Comparison of ENCODE assay signal across 8 mouse cellular contexts in genomic region chr2:26314281-26315071, GRCm38 (mm10). TPM values are rescaled to one million over a fixed set of nuclear protein-coding genes. Genes with fewer than 3 reads are reported as not detected.
DNase-seq lines count a peak whose midpoint lies in the region; ATAC-seq lines count a peak whose summit lies in the region.

No protein-coding gene starts in this region.

- H3K9ac ChIP-seq in embryonic facial prominence, embryonic 12.5 days, result peak overlapping the region; percentile 90
- H3K9ac ChIP-seq in kidney, embryonic 14.5 days (ENCODE audit: low read depth, low read length), result no peak overlapping the region; the same call in 1 of the 2 replicates
- H3K9ac ChIP-seq in stomach, embryonic 15.5 days, result no peak overlapping the region

- H3K36me3 ChIP-seq in embryonic facial prominence, embryonic 12.5 days, result no peaks in the 10 kb centered on the region
- peaks cover 9% of the 10 kb centered on the region; the same call in 1 of the 2 replicates for H3K36me3 ChIP-seq in heart, embryonic 10.5 days
- H3K36me3 ChIP-seq in kidney, embryonic 14.5 days (ENCODE audit: control insufficient read depth, insufficient read depth, low read length), result no peaks in the 10 kb centered on the region
- no peaks in the 10 kb centered on the region for H3K36me3 ChIP-seq in stomach, embryonic 15.5 days

- peak overlapping the region; percentile 88 for H3K4me2 ChIP-seq in embryonic facial prominence, embryonic 12.5 days (replicated peaks)
- peak overlapping the region; percentile 93 for H3K4me2 ChIP-seq in kidney, embryonic 14.5 days (replicated peaks; ENCODE audit: low read depth, low read length)
- H3K4me2 ChIP-seq in stomach, embryonic 15.5 days, result peak overlapping the region; percentile 83

- no peak for ATAC-seq in embryonic facial prominence, embryonic 12.5 days (ENCODE audit: insufficient number of reproducible peaks, insufficient read depth, low FRiP score, low TSS enrichment)
- peak; percentile 33 for ATAC-seq in kidney, embryonic 14.5 days (ENCODE audit: low FRiP score, low TSS enrichment)
- 0 out of 2 replicates have a peak, but pooled peaks have one; percentile 3 for ATAC-seq in stomach, embryonic 15.5 days (ENCODE audit: insufficient read depth, low FRiP score, low read depth)

- peak overlapping the region; percentile 76; the same call in 1 of the 2 replicates for H3K4me3 ChIP-seq in brown adipose tissue, adult 24 weeks (ENCODE audit: insufficient read depth, low read depth, low read length)
- H3K4me3 ChIP-seq in embryonic facial prominence, embryonic 12.5 days, result peak overlapping the region; percentile 67
- peak overlapping the region; percentile 85; the same call in 1 of the 2 replicates for H3K4me3 ChIP-seq in heart, embryonic 10.5 days
- H3K4me3 ChIP-seq in kidney, embryonic 14.5 days (ENCODE audit: low read length), result peak overlapping the region; percentile 92; the same call in 1 of the 2 replicates
- H3K4me3 ChIP-seq in stomach, embryonic 15.5 days (replicated peaks), result peak overlapping the region; percentile 88; the same call in 1 of the 2 replicates

- H3K9me3 ChIP-seq in embryonic facial prominence, embryonic 12.5 days, result no peaks in the 10 kb centered on the region
- H3K9me3 ChIP-seq in heart, embryonic 10.5 days, result no peaks in the 10 kb centered on the region
- H3K9me3 ChIP-seq in kidney, embryonic 14.5 days (ENCODE audit: control insufficient read depth, low read length), result no peaks in the 10 kb centered on the region
- H3K9me3 ChIP-seq in stomach, embryonic 15.5 days, result no peaks in the 10 kb centered on the region

- DNase-seq in heart, embryonic 10.5 days (ENCODE audit: low spot score), result no peak
- DNase-seq in lung, postnatal 10 days, result peak; percentile 91
- DNase-seq in right cerebral cortex, postnatal 14 days, result no peak
- DNase-seq in spleen, postnatal 14 days (ENCODE audit: low spot score in 2 of 2), result no peak

- 22% methylated on average over 13 of the region's 13 CpGs for WGBS in embryonic facial prominence, embryonic 12.5 days
- WGBS in heart, embryonic 10.5 days, result 38% methylated on average over 13 of the region's 13 CpGs
- 29% methylated on average over 13 of the region's 13 CpGs for WGBS in kidney, embryonic 14.5 days
- WGBS in stomach, embryonic 15.5 days, result 28% methylated on average over 13 of the region's 13 CpGs

- H3K27me3 ChIP-seq in embryonic facial prominence, embryonic 12.5 days, result no peaks in the 10 kb centered on the region
- H3K27me3 ChIP-seq in heart, embryonic 10.5 days (ENCODE audit: insufficient read depth, poor library complexity, severe bottlenecking), result no peaks in the 10 kb centered on the region
- no peaks in the 10 kb centered on the region for H3K27me3 ChIP-seq in kidney, embryonic 14.5 days (ENCODE audit: control insufficient read depth, insufficient read depth, low read length)
- no peaks in the 10 kb centered on the region for H3K27me3 ChIP-seq in stomach, embryonic 15.5 days (replicated peaks)

- H3K27ac ChIP-seq in brown adipose tissue, adult 24 weeks (replicated peaks; ENCODE audit: low read depth, low read length), result no peak overlapping the region
- H3K27ac ChIP-seq in embryonic facial prominence, embryonic 12.5 days, result peak overlapping the region; percentile 94
- peak overlapping the region; percentile 97 for H3K27ac ChIP-seq in heart, embryonic 10.5 days
- H3K27ac ChIP-seq in kidney, embryonic 14.5 days (ENCODE audit: low read depth, low read length), result peak overlapping the region; percentile 98
- peak overlapping the region; percentile 96 for H3K27ac ChIP-seq in stomach, embryonic 15.5 days

- 0 out of 2 replicates have a peak, but pooled peaks cover 3% of the 10 kb centered on the region for H3K4me1 ChIP-seq in brown adipose tissue, adult 24 weeks (ENCODE audit: control insufficient read depth, insufficient read depth, insufficient read length, low read length)
- peaks cover 56% of the 10 kb centered on the region for H3K4me1 ChIP-seq in embryonic facial prominence, embryonic 12.5 days
- peaks cover 78% of the 10 kb centered on the region for H3K4me1 ChIP-seq in heart, embryonic 10.5 days
- peaks cover 31% of the 10 kb centered on the region for H3K4me1 ChIP-seq in kidney, embryonic 14.5 days (ENCODE audit: control insufficient read depth, insufficient read depth, low read length)
- H3K4me1 ChIP-seq in stomach, embryonic 15.5 days, result peaks cover 36% of the 10 kb centered on the region

RNA-seq across cellular contexts. Expression of gene Gpsm1, which starts 0.8 kb away (rescaled TPM):
- polyA plus RNA-seq in brown adipose tissue, adult 24 weeks (2012; ENCODE audit: insufficient read depth, insufficient read length, missing spikeins), result 0.91 and 1.6 TPM in 2 replicates
- polyA plus RNA-seq in embryonic facial prominence, embryonic 12.5 days (2016; fragmentation: Nextera tagmentation; extraction: Ambion mirVana), result 82.6 and 91.1 TPM in 2 replicates
- 43.7 and 53.9 TPM in 2 replicates for polyA plus RNA-seq in heart, embryonic 10.5 days (2016; fragmentation: Nextera tagmentation; extraction: Ambion mirVana)
- polyA plus RNA-seq in kidney, embryonic 14.5 days (2014; fragmentation: Nextera tagmentation; extraction: Ambion mirVana), result 25.7 and 27.1 TPM in 2 replicates
- polyA plus RNA-seq in stomach, embryonic 15.5 days (2015; fragmentation: Nextera tagmentation; extraction: Ambion mirVana), result 34.6 and 35.8 TPM in 2 replicates

RNA-seq across cellular contexts. Expression of gene Ccdc187, which starts 20.1 kb away (rescaled TPM):
- polyA plus RNA-seq in brown adipose tissue, adult 24 weeks (2012; ENCODE audit: insufficient read depth, insufficient read length, missing spikeins), result not detected in 2 replicates
- polyA plus RNA-seq in embryonic facial prominence, embryonic 12.5 days (2016; fragmentation: Nextera tagmentation; extraction: Ambion mirVana), result 0.08 and 0.18 TPM in 2 replicates
- 0.02 TPM in 1 of 2 replicates, not detected in the other for polyA plus RNA-seq in heart, embryonic 10.5 days (2016; fragmentation: Nextera tagmentation; extraction: Ambion mirVana)
- polyA plus RNA-seq in kidney, embryonic 14.5 days (2014; fragmentation: Nextera tagmentation; extraction: Ambion mirVana), result 0.04 TPM in 1 of 2 replicates, not detected in the other
- polyA plus RNA-seq in stomach, embryonic 15.5 days (2015; fragmentation: Nextera tagmentation; extraction: Ambion mirVana), result 0.57 and 0.61 TPM in 2 replicates

RNA-seq across cellular contexts. Expression of gene Dnlz, which starts 37.4 kb away (rescaled TPM):
- 30.9 and 32.9 TPM in 2 replicates for polyA plus RNA-seq in brown adipose tissue, adult 24 weeks (2012; ENCODE audit: insufficient read depth, insufficient read length, missing spikeins)
- 31.8 and 33.1 TPM in 2 replicates for polyA plus RNA-seq in embryonic facial prominence, embryonic 12.5 days (2016; fragmentation: Nextera tagmentation; extraction: Ambion mirVana)
- polyA plus RNA-seq in heart, embryonic 10.5 days (2016; fragmentation: Nextera tagmentation; extraction: Ambion mirVana), result 32.7 and 34.7 TPM in 2 replicates
- polyA plus RNA-seq in kidney, embryonic 14.5 days (2014; fragmentation: Nextera tagmentation; extraction: Ambion mirVana), result 27.4 and 33.3 TPM in 2 replicates
- polyA plus RNA-seq in stomach, embryonic 15.5 days (2015; fragmentation: Nextera tagmentation; extraction: Ambion mirVana), result 22.2 and 25.1 TPM in 2 replicates

RNA-seq across cellular contexts. Expression of gene Card9, which starts 46.2 kb away (rescaled TPM):
- 0.79 and 3.7 TPM in 2 replicates for polyA plus RNA-seq in brown adipose tissue, adult 24 weeks (2012; ENCODE audit: insufficient read depth, insufficient read length, missing spikeins)
- polyA plus RNA-seq in embryonic facial prominence, embryonic 12.5 days (2016; fragmentation: Nextera tagmentation; extraction: Ambion mirVana), result 0.87 and 0.97 TPM in 2 replicates
- 0.31 and 0.62 TPM in 2 replicates for polyA plus RNA-seq in heart, embryonic 10.5 days (2016; fragmentation: Nextera tagmentation; extraction: Ambion mirVana)
- polyA plus RNA-seq in kidney, embryonic 14.5 days (2014; fragmentation: Nextera tagmentation; extraction: Ambion mirVana), result 0.24 and 0.53 TPM in 2 replicates
- polyA plus RNA-seq in stomach, embryonic 15.5 days (2015; fragmentation: Nextera tagmentation; extraction: Ambion mirVana), result 1.6 and 1.8 TPM in 2 replicates

Comparison
In these comparisons a context has a peak if more than half of its experiments do, and no peak if none do; other contexts are left out.
1. RNA of gene Gpsm1, which starts 0.8 kb away (polyA plus RNA-seq): 82.6 to 91.1 TPM in embryonic facial prominence, embryonic 12.5 days, 43.7 to 53.9 TPM in heart, embryonic 10.5 days, 34.6 to 35.8 TPM in stomach, embryonic 15.5 days and 25.7 to 27.1 TPM in kidney, embryonic 14.5 days; 0.91 to 1.6 TPM in brown adipose tissue, adult 24 weeks; every median in the first group is over 10 times any median in the second.
2. Peak in every context shown above with its lines, with median percentiles within 50 percentile points of each other: H3K4me3 ChIP-seq and H3K4me2 ChIP-seq.